ENCODE assay signal across 8 mouse cellular contexts in genomic region chr4:62634054-62634591, GRCm38 (mm10).
DNase-seq lines count a peak whose midpoint lies in the region; ATAC-seq and TF ChIP-seq lines count a peak whose summit lies in the region.

No protein-coding gene starts in this region.

- DNase-seq in CD4-positive, CD25-positive, alpha-beta regulatory T cell, adult 2 months (ENCODE audit: low read depth, low spot score) = peak; percentile 79
- peak; percentile 39 for DNase-seq in adrenal gland, postnatal 25 days
- DNase-seq in lung, postnatal 4 days = peak; percentile 55 to 67
- DNase-seq in thymus, postnatal 14 days = peak; percentile 66
- no peak for DNase-seq in neural tube, embryonic 10.5 days (ENCODE audit: extremely low spot score, low spot score)

- no peak overlapping the region for H3K4me3 ChIP-seq in intestine, postnatal 0 days (ENCODE audit: low read depth, low read length)
- no peak overlapping the region for H3K4me3 ChIP-seq in hindbrain, embryonic 13.5 days

- H3K27ac ChIP-seq in intestine, postnatal 0 days (ENCODE audit: low read depth, low read length) = peak overlapping the region; percentile 7; the same call in 1 of the 2 replicates
- no peak overlapping the region for H3K27ac ChIP-seq in hindbrain, embryonic 13.5 days

- no peak overlapping the region for H3K4me2 ChIP-seq in intestine, postnatal 0 days (replicated peaks; ENCODE audit: low read depth)
- no peak overlapping the region for H3K4me2 ChIP-seq in hindbrain, embryonic 13.5 days

- H3K9ac ChIP-seq in intestine, postnatal 0 days (ENCODE audit: low read depth, low read length) = no peak overlapping the region
- H3K9ac ChIP-seq in hindbrain, embryonic 13.5 days = no peak overlapping the region

- 26% methylated on average over 7 of the region's 13 CpGs for WGBS in intestine, postnatal 0 days
- WGBS in hindbrain, embryonic 13.5 days = 59% methylated on average over 13 of the region's 13 CpGs

- no peaks in the 10 kb centered on the region for H3K27me3 ChIP-seq in intestine, postnatal 0 days (replicated peaks; ENCODE audit: control insufficient read depth, insufficient read depth, low read length)
- H3K27me3 ChIP-seq in hindbrain, embryonic 13.5 days = no peaks in the 10 kb centered on the region

- 0 out of 2 replicates have a peak, but pooled peaks cover 5% of the 10 kb centered on the region for H3K4me1 ChIP-seq in intestine, postnatal 0 days (replicated peaks; ENCODE audit: control insufficient read depth, insufficient read depth, low read length)
- peaks cover 17% of the 10 kb centered on the region for H3K4me1 ChIP-seq in hindbrain, embryonic 13.5 days (replicated peaks)

- no peak for ATAC-seq in intestine, postnatal 0 days
- ATAC-seq in cerebellum, adult (ENCODE audit: insufficient number of reproducible peaks, low FRiP score, low TSS enrichment) = no peak
- ATAC-seq in hindbrain, embryonic 13.5 days (ENCODE audit: low FRiP score) = no peak

- no peak for TF ChIP-seq CTCF in intestine, postnatal 0 days (IDR thresholded peaks at IDR 0.05; ENCODE audit: low read depth)

- no peaks in the 10 kb centered on the region for H3K9me3 ChIP-seq in intestine, postnatal 0 days (ENCODE audit: control insufficient read depth)
- H3K9me3 ChIP-seq in hindbrain, embryonic 13.5 days = no peaks in the 10 kb centered on the region

- peaks cover 22% of the 10 kb centered on the region; the same call in 1 of the 2 replicates for H3K36me3 ChIP-seq in intestine, postnatal 0 days (ENCODE audit: control insufficient read depth, insufficient read depth)
- H3K36me3 ChIP-seq in hindbrain, embryonic 13.5 days = no peaks in the 10 kb centered on the region
